Mouse (Mus musculus) spleen, adult 2 months (tissue): ENCODE measurements around the gene Nfib.

ENCODE experiments used
- CTCF ChIP-seq: fragments of 200-500 bp; IDR thresholded peaks from 2 replicates; pipeline ENCODE4 v1.5.1; 2011; ENCODE audit warnings: mild to moderate bottlenecking, inconsistent platforms; ENCODE audit not compliant: insufficient read depth, insufficient read length, insufficient replicate concordance; ENCODE audit errors: extremely low read depth
- POLR2A ChIP-seq: fragments of 200-500 bp; IDR thresholded peaks from 2 replicates; pipeline ENCODE4 v1.6.1; 2011; ENCODE audit warnings: low read depth, low read length, inconsistent platforms

DNA sequence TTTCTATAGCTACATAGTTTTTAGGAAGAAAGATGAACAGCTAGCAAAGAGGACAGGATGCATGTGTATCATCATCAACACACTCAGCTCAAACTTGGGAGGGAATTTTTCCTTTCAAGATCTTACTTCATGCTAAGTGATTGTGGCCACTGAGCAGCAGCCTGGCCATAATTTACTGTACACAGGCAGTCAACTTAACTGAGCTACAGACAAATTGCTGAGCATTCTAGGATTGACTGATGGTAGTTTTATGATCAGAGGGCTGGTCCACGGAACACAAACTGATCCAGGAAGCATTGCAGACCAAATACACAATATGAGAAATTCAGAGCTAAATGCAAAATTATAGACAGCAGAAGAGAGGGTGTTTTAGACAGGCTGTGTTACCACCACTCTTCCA is 191.2 kb downstream of the Nfib start:
- TF ChIP-seq POLR2A (no peak), CTCF (no peak)
